Mouse (Mus musculus) liver, adult 2 months (tissue): Measurements from ENCODE around the gene Disc1. TPM values are rescaled to one million over a fixed set of nuclear protein-coding genes. Genes with fewer than 3 reads are reported as not detected.

Experiments
- DNase-seq: peaks from one replicate; pipeline ENCODE4 v3.0.0-alpha.2; 2011; ENCODE audit warnings: low read depth, low spot score; ENCODE audit errors: extremely low read depth
- H3K27ac ChIP-seq: fragments of 200-500 bp; replicated peaks from 2 replicates; pipeline ENCODE4 v1.5.1; 2012; ENCODE audit warnings: low read depth, mild to moderate bottlenecking, control low read depth, inconsistent platforms, low read length; ENCODE audit not compliant: insufficient read depth
- H3K27me3 ChIP-seq: fragments of 200-500 bp; 2 replicates; pipeline ENCODE4 v1.6.1; 2012; ENCODE audit warnings: mild to moderate bottlenecking, moderate library complexity, low read length, inconsistent platforms; ENCODE audit not compliant: control insufficient read depth, insufficient read depth
- H3K36me3 ChIP-seq: fragments of 200-500 bp; 2 replicates; pipeline ENCODE4 v1.6.1; 2012; ENCODE audit warnings: low read length, inconsistent platforms; ENCODE audit not compliant: control insufficient read depth, insufficient read depth
- H3K4me1 ChIP-seq: fragments of 200-500 bp; 2 replicates; pipeline ENCODE4 v1.6.1; 2011; ENCODE audit warnings: low read length; ENCODE audit not compliant: control insufficient read depth, insufficient read depth
- H3K4me3 ChIP-seq: fragments of 200-500 bp; 2 replicates; pipeline ENCODE4 v1.5.1; 2011; ENCODE audit warnings: low read depth, mild to moderate bottlenecking, control low read depth, low read length, moderate library complexity; ENCODE audit not compliant: insufficient read depth
- H3K79me2 ChIP-seq: fragments of 200-500 bp; 2 replicates; pipeline ENCODE4 v1.6.1; 2012; ENCODE audit warnings: inconsistent platforms, mild to moderate bottlenecking, low read length, moderate library complexity; ENCODE audit not compliant: control insufficient read depth, insufficient read depth
- H3K9ac ChIP-seq: fragments of 200-500 bp; 2 replicates; pipeline ENCODE4 v1.6.1; 2012; ENCODE audit warnings: low read depth, mild to moderate bottlenecking, control low read depth, inconsistent platforms, low read length
- CTCF ChIP-seq: fragments of 200-500 bp; IDR thresholded peaks from 2 replicates; pipeline ENCODE4 v1.5.1; 2011; ENCODE audit warnings: low read depth, low read length, control low read depth
- POLR2A ChIP-seq: fragments of 200-500 bp; IDR thresholded peaks from 2 replicates; pipeline ENCODE4 v1.6.1; 2011; ENCODE audit warnings: low read length, control low read depth; ENCODE audit not compliant: insufficient read depth; ENCODE audit errors: extremely low read depth
- WGBS: fragments of 180-500 bp; shearing (Covaris S2); methylation state at CpG from one replicate; pipeline ENCODE4 v1.1.7; 2018; 5-methylcytosine and 5-hydroxymethylcytosine counted together
- polyA plus RNA-seq: library from polyadenylated mRNA; depleted of rRNA; stranded (reverse); fragments of >200 nt; gene quantifications from 2 replicates; pipeline ENCODE4 v1.2.3, GENCODE M21; 2012
- total RNA-seq: library from RNA; depleted of rRNA; stranded (reverse); fragments of >200 nt; gene quantifications from 2 replicates; pipeline ENCODE4 v1.2.3, GENCODE M21; 2014

The Disc1 gene
- total and polyA plus RNA-seq, 2 experiments: 0.16 to 0.37 TPM

GRCm38 (mm10) chr8:125133685-125134114 lies 79.7 kb downstream of the Disc1 start:
- Histone ChIP-seq H3K4me3 (no peak overlapping the region), H3K4me1 (no peaks in the 10 kb centered on the region; the same call in 1 of the 2 replicates), H3K27ac (no peak overlapping the region), H3K9ac (no peak overlapping the region), H3K27me3 (no peaks in the 10 kb centered on the region), H3K79me2 (no peaks in the 10 kb centered on the region), H3K36me3 (no peaks in the 10 kb centered on the region)
- 15% methylated on average over 10 of the region's 11 CpGs for WGBS
- DNase-seq: peak; percentile 32
- TF ChIP-seq CTCF (no peak), POLR2A (no peak)

GRCm38 (mm10) chr8:125134876-125135275 lies 80.9 kb downstream of the Disc1 start:
- WGBS: 91% methylated on average over 10 of the region's 10 CpGs
- no peak overlapping the region for H3K27ac ChIP-seq

GRCm38 (mm10) chr8:125139689-125140150 lies 85.7 kb downstream of the Disc1 start:
- Histone ChIP-seq H3K9ac (no peak overlapping the region), H3K4me3 (no peak overlapping the region), H3K27ac (no peak overlapping the region), H3K79me2 (no peaks in the 10 kb centered on the region), H3K4me1 (no peaks in the 10 kb centered on the region), H3K27me3 (no peaks in the 10 kb centered on the region), H3K36me3 (no peaks in the 10 kb centered on the region)
- DNase-seq: no peak
- WGBS: 94% methylated on average over 13 of the region's 13 CpGs
- TF ChIP-seq POLR2A (no peak), CTCF (no peak)

More at GRCm38 (mm10) chr8:125134876-125135275, 80.9 kb downstream of the Disc1 start:
- no peak overlapping the region for H3K9ac ChIP-seq
- TF ChIP-seq CTCF: no peak
- TF ChIP-seq POLR2A: no peak
- no peaks in the 10 kb centered on the region; the same call in 1 of the 2 replicates for H3K4me1 ChIP-seq
- no peaks in the 10 kb centered on the region for H3K36me3 ChIP-seq
- H3K79me2 ChIP-seq: no peaks in the 10 kb centered on the region
- no peak overlapping the region for H3K4me3 ChIP-seq
- H3K27me3 ChIP-seq: no peaks in the 10 kb centered on the region
- DNase-seq: no peak

GRCm38 (mm10) chr8:125140965-125141364 lies 87.0 kb downstream of the Disc1 start:
- no peak for DNase-seq
- TF ChIP-seq CTCF: no peak
- no peak for TF ChIP-seq POLR2A
- Histone ChIP-seq H3K4me3 (no peak overlapping the region), H3K27me3 (no peaks in the 10 kb centered on the region), H3K9ac (no peak overlapping the region), H3K4me1 (no peaks in the 10 kb centered on the region), H3K79me2 (no peaks in the 10 kb centered on the region), H3K27ac (no peak overlapping the region), H3K36me3 (no peaks in the 10 kb centered on the region)
- 82% methylated on average over 7 of the region's 7 CpGs for WGBS

GRCm38 (mm10) chr8:125156863-125157640 lies 103.1 kb downstream of the Disc1 start:
- Histone ChIP-seq H3K79me2 (no peaks in the 10 kb centered on the region), H3K9ac (no peak overlapping the region), H3K27ac (no peak overlapping the region), H3K4me1 (no peaks in the 10 kb centered on the region), H3K27me3 (no peaks in the 10 kb centered on the region), H3K36me3 (no peaks in the 10 kb centered on the region), H3K4me3 (no peak overlapping the region)
- TF ChIP-seq POLR2A: no peak
- TF ChIP-seq CTCF: no peak
- WGBS: 92% methylated on average over 20 of the region's 20 CpGs
- no peak for DNase-seq

GRCm38 (mm10) chr8:125157641-125158005 lies 103.6 kb downstream of the Disc1 start:
- peak; percentile 7 for DNase-seq
- no peak overlapping the region for H3K27ac ChIP-seq
- no peaks in the 10 kb centered on the region for H3K27me3 ChIP-seq
- H3K79me2 ChIP-seq: no peaks in the 10 kb centered on the region
- no peaks in the 10 kb centered on the region for H3K4me1 ChIP-seq
- H3K9ac ChIP-seq: no peak overlapping the region
- TF ChIP-seq CTCF: no peak
- TF ChIP-seq POLR2A: no peak
- H3K4me3 ChIP-seq: no peak overlapping the region
- no peaks in the 10 kb centered on the region for H3K36me3 ChIP-seq
- 62% methylated on average over 5 of the region's 5 CpGs for WGBS
